Mouse (Mus musculus) liver, embryonic 15.5 days (tissue): ENCODE measurements around the gene Spryd7. TPM values are rescaled to one million over a fixed set of nuclear protein-coding genes. Genes with fewer than 3 reads are reported as not detected.

Source experiments
- ATAC-seq: fragments of 200-750 bp; cut with Nextera tagmentation; 2 replicates; pipeline ENCODE4 v1.8.0; 2017; ENCODE audit warnings: moderate number of reproducible peaks, mild to moderate bottlenecking, moderate library complexity; ENCODE audit not compliant: insufficient read depth
- H3K27ac ChIP-seq: fragments of 300-500 bp; sonication (generic); replicated peaks from 2 replicates; pipeline ENCODE4 v1.5.1; 2015; ENCODE audit warnings: mild to moderate bottlenecking, inconsistent platforms
- H3K27me3 ChIP-seq: fragments of 300-500 bp; sonication (generic); 2 replicates; pipeline ENCODE4 v1.6.1; 2015; ENCODE audit warnings: mild to moderate bottlenecking, inconsistent platforms
- H3K36me3 ChIP-seq: fragments of 300-500 bp; sonication (generic); replicated peaks from 2 replicates; pipeline ENCODE4 v1.6.1; 2015; ENCODE audit warnings: moderate library complexity, mild to moderate bottlenecking, inconsistent platforms
- H3K4me1 ChIP-seq: fragments of 300-500 bp; sonication (generic); replicated peaks from 2 replicates; pipeline ENCODE4 v1.6.1; 2015; ENCODE audit warnings: inconsistent platforms
- H3K4me2 ChIP-seq: fragments of 300-500 bp; sonication (generic); 2 replicates; pipeline ENCODE4 v1.6.1; 2015; ENCODE audit warnings: moderate library complexity, mild to moderate bottlenecking, inconsistent platforms
- H3K4me3 ChIP-seq: fragments of 300-500 bp; sonication (generic); replicated peaks from 2 replicates; pipeline ENCODE4 v1.5.1; 2015; ENCODE audit warnings: mild to moderate bottlenecking, inconsistent platforms
- H3K9ac ChIP-seq: fragments of 300-500 bp; sonication (generic); 2 replicates; pipeline ENCODE4 v1.6.1; 2015; ENCODE audit warnings: moderate library complexity, mild to moderate bottlenecking, inconsistent platforms
- H3K9me3 ChIP-seq: fragments of 300-500 bp; sonication (generic); replicated peaks from 2 replicates; pipeline ENCODE4 v1.6.1; 2016; ENCODE audit warnings: inconsistent platforms
- WGBS: fragments of 180-500 bp; shearing (Covaris S2); methylation state at CpG from one replicate; pipeline ENCODE4 v1.1.7; 2015; ENCODE audit warnings: mixed read lengths; ENCODE audit not compliant: insufficient replicate concordance; 5-methylcytosine and 5-hydroxymethylcytosine counted together
- polyA plus RNA-seq: library from polyadenylated mRNA; unstranded; fragments of >200 nt; fragmentation: Nextera tagmentation; extraction: Ambion mirVana; gene quantifications from 2 replicates; pipeline ENCODE4 v1.2.1, GENCODE M21; 2015

Spryd7 gene
- polyA plus RNA-seq, 1 experiment from 2014 or later, result 8.3 TPM

- Histone ChIP-seq H3K4me1 (no peaks in the 10 kb centered on the region), H3K36me3 (peaks cover 7% of the 10 kb centered on the region; the same call in 1 of the 2 replicates), H3K9me3 (no peaks in the 10 kb centered on the region), H3K9ac (no peak overlapping the region), H3K27ac (no peak overlapping the region), H3K4me3 (no peak overlapping the region), H3K4me2 (no peak overlapping the region), H3K27me3 (no peaks in the 10 kb centered on the region)
- no peak for ATAC-seq
These were observed 25.7 kb downstream of the Spryd7 start for GRCm38 (mm10) chr14:61530966-61531365.

GRCm38 (mm10) chr14:61530396-61530795 is 26.3 kb downstream of the Spryd7 start:
- no peak overlapping the region for H3K9ac ChIP-seq
- peaks cover 2% of the 10 kb centered on the region; the same call in 1 of the 2 replicates for H3K36me3 ChIP-seq
- no peak for ATAC-seq
- no peaks in the 10 kb centered on the region for H3K9me3 ChIP-seq
- no peak overlapping the region for H3K4me3 ChIP-seq
- H3K27me3 ChIP-seq, result no peaks in the 10 kb centered on the region
- no peak overlapping the region for H3K4me2 ChIP-seq
- 70% methylated on average over 2 of the region's 2 CpGs for WGBS
- H3K4me1 ChIP-seq, result no peaks in the 10 kb centered on the region
- H3K27ac ChIP-seq, result no peak overlapping the region

- Histone ChIP-seq H3K4me2 (no peak overlapping the region), H3K36me3 (no peaks in the 10 kb centered on the region), H3K4me1 (no peaks in the 10 kb centered on the region), H3K9me3 (no peaks in the 10 kb centered on the region), H3K4me3 (no peak overlapping the region), H3K9ac (no peak overlapping the region), H3K27ac (no peak overlapping the region), H3K27me3 (no peaks in the 10 kb centered on the region)
- 32% methylated on average over 7 of the region's 7 CpGs for WGBS
- no peak for ATAC-seq
These were observed 27.2 kb downstream of the Spryd7 start for GRCm38 (mm10) chr14:61529533-61529932.

- Histone ChIP-seq H3K27ac (no peak overlapping the region), H3K4me1 (no peaks in the 10 kb centered on the region), H3K4me2 (no peak overlapping the region), H3K9me3 (no peaks in the 10 kb centered on the region), H3K9ac (no peak overlapping the region), H3K36me3 (no peaks in the 10 kb centered on the region), H3K27me3 (no peaks in the 10 kb centered on the region), H3K4me3 (no peak overlapping the region)
- WGBS, result 87% methylated on average over 2 of the region's 2 CpGs
- no peak for ATAC-seq
These were observed 30.7 kb downstream of the Spryd7 start for GRCm38 (mm10) chr14:61526006-61526405.

- ATAC-seq, result no peak
- no peaks in the 10 kb centered on the region for H3K27me3 ChIP-seq
- no peak overlapping the region for H3K27ac ChIP-seq
- H3K4me2 ChIP-seq, result no peak overlapping the region
- 41% methylated on average over 2 of the region's 2 CpGs for WGBS
- H3K4me1 ChIP-seq, result no peaks in the 10 kb centered on the region
- H3K4me3 ChIP-seq, result no peak overlapping the region
- no peaks in the 10 kb centered on the region for H3K36me3 ChIP-seq
- H3K9ac ChIP-seq, result no peak overlapping the region
- no peaks in the 10 kb centered on the region for H3K9me3 ChIP-seq
These were observed 32.9 kb downstream of the Spryd7 start for GRCm38 (mm10) chr14:61523821-61524220.

GRCm38 (mm10) chr14:61518659-61519480 is 37.8 kb downstream of the Spryd7 start:
- Histone ChIP-seq H3K4me1 (peaks cover 11% of the 10 kb centered on the region), H3K4me3 (no peak overlapping the region), H3K9me3 (no peaks in the 10 kb centered on the region), H3K9ac (no peak overlapping the region), H3K27ac (no peak overlapping the region), H3K36me3 (no peaks in the 10 kb centered on the region), H3K27me3 (no peaks in the 10 kb centered on the region), H3K4me2 (no peak overlapping the region)
- WGBS, result 31% methylated on average over 10 of the region's 10 CpGs
- ATAC-seq, result no peak

- WGBS, result 27% methylated on average over 9 of the region's 9 CpGs
- no peaks in the 10 kb centered on the region for H3K9me3 ChIP-seq
- H3K9ac ChIP-seq, result no peak overlapping the region
- H3K27me3 ChIP-seq, result no peaks in the 10 kb centered on the region
- H3K27ac ChIP-seq, result no peak overlapping the region
- H3K4me3 ChIP-seq, result no peak overlapping the region
- H3K36me3 ChIP-seq, result no peaks in the 10 kb centered on the region
- H3K4me2 ChIP-seq, result peak overlapping the region; percentile 29
- H3K4me1 ChIP-seq, result peaks cover 11% of the 10 kb centered on the region
- ATAC-seq, result peak; percentile 88
These were observed 39.9 kb downstream of the Spryd7 start for GRCm38 (mm10) chr14:61516471-61517426.

- H3K9ac ChIP-seq, result no peak overlapping the region
- no peak overlapping the region for H3K4me2 ChIP-seq
- H3K27ac ChIP-seq, result no peak overlapping the region
- 59% methylated on average over 2 of the region's 2 CpGs for WGBS
- no peaks in the 10 kb centered on the region for H3K36me3 ChIP-seq
- H3K9me3 ChIP-seq, result no peaks in the 10 kb centered on the region
- no peak overlapping the region for H3K4me3 ChIP-seq
- H3K27me3 ChIP-seq, result no peaks in the 10 kb centered on the region
- peaks cover 1% of the 10 kb centered on the region for H3K4me1 ChIP-seq
- ATAC-seq, result no peak
These were observed 45.2 kb downstream of the Spryd7 start for GRCm38 (mm10) chr14:61511494-61511893.

- WGBS, result 36% methylated on average over 20 of the region's 20 CpGs
- H3K9me3 ChIP-seq, result no peaks in the 10 kb centered on the region
These were observed 58.8 kb downstream of the Spryd7 start for GRCm38 (mm10) chr14:61497716-61498490.

GRCm38 (mm10) chr14:61493511-61494135 is 63.1 kb downstream of the Spryd7 start:
- H3K27ac ChIP-seq, result no peak overlapping the region
- H3K4me1 ChIP-seq, result 0 out of 2 replicates have a peak, but pooled peaks cover 4% of the 10 kb centered on the region
- H3K4me3 ChIP-seq, result no peak overlapping the region
- ATAC-seq, result no peak
- no peaks in the 10 kb centered on the region for H3K9me3 ChIP-seq
- no peak overlapping the region for H3K4me2 ChIP-seq
- H3K36me3 ChIP-seq, result no peaks in the 10 kb centered on the region
- 33% methylated on average over 6 of the region's 6 CpGs for WGBS
- no peaks in the 10 kb centered on the region for H3K27me3 ChIP-seq
- H3K9ac ChIP-seq, result no peak overlapping the region

More at GRCm38 (mm10) chr14:61497716-61498490, 58.8 kb downstream of the Spryd7 start:
- Histone ChIP-seq H3K36me3 (no peaks in the 10 kb centered on the region), H3K27ac (no peak overlapping the region), H3K4me2 (no peak overlapping the region), H3K9ac (no peak overlapping the region), H3K27me3 (no peaks in the 10 kb centered on the region), H3K4me3 (no peak overlapping the region), H3K4me1 (0 out of 2 replicates have a peak, but pooled peaks cover 4% of the 10 kb centered on the region)
- ATAC-seq, result peak; percentile 49; the same call in 1 of the 2 replicates
